Mouse (Mus musculus): Measurements from ENCODE around the gene Mboat2. TPM values are rescaled to one million over a fixed set of nuclear protein-coding genes. Genes with fewer than 3 reads are reported as not detected.

Gene Mboat2
- total and polyA plus RNA-seq, 3 experiments, result 0.39 to 4.0 (median 0.76) TPM

DNA sequence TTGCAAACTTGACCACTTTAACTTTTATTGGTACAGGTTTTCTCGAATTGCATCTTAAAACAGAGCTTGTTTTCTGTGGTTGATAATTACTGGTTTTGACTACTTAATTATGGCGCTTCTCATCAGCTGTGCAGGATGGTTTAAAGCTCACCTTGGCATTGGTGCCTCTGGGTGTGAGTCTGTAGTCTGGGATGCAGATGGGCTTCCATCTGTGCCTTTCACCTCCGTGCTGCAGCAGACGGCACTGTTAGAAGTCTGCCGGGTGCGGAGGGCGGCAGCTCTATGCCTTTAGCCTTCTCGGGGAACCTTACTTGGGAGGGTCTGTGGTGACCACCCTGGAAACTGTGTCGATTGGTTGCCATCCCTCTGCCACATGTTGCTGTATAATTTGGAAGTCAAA, 29.8 kb downstream of the Mboat2 start:
- no peaks in the 10 kb centered on the region for H3K79me2 ChIP-seq (replicated peaks; ENCODE audit: control insufficient read depth, extremely low read depth, insufficient read depth, poor library complexity, severe bottlenecking)
- dilution Hi-C loops (cut with MboI; ENCODE audit: extremely low pct_ligation_motif_present, extremely low pct_unique_long_range_greater_than_20kb, low sequenced_read_pairs) (no loop called here), in situ Hi-C loops (cut with MboI; ENCODE audit: low pct_ligation_motif_present, low pct_unique_long_range_greater_than_20kb, low sequenced_read_pairs) (no loop called here)
- H3K9me3 ChIP-seq (replicated peaks; ENCODE audit: low read length), result no peaks in the 10 kb centered on the region
- H3K9ac ChIP-seq (ENCODE audit: insufficient read depth, low read depth), result no peak overlapping the region
- H3K27ac ChIP-seq (ENCODE audit: insufficient read depth, low read depth), result no peak overlapping the region
- TF ChIP-seq USF1 (IDR thresholded peaks at IDR 0.05; ENCODE audit: low read depth, low read length) (no peak), CHD1 (IDR thresholded peaks at IDR 0.05; ENCODE audit: low read depth, low read length) (no peak)
- no peak overlapping the region for H3K4me3 ChIP-seq (replicated peaks in 1 of 3; ENCODE audit: low read depth in 2 of 3, low read length in 2 of 3, poor library complexity in 1 of 3)
- H3K27me3 ChIP-seq (replicated peaks), result no peaks in the 10 kb centered on the region
- no peaks in the 10 kb centered on the region for H3K4me1 ChIP-seq (ENCODE audit: control insufficient read depth in 1 of 2, insufficient read depth in 2 of 2)
- H3K36me3 ChIP-seq (replicated peaks in 1 of 2; ENCODE audit: control insufficient read depth in 1 of 2, insufficient read depth in 1 of 2, low read length in 1 of 2), result no peaks in the 10 kb centered on the region
- DNase-seq (ENCODE audit: extremely low read depth), result no peak
- no peak overlapping the region for H3K4me2 ChIP-seq (ENCODE audit: insufficient read depth, low read depth, poor library complexity, severe bottlenecking)

GRCm38 (mm10) chr12:24863762-24864161, 33.1 kb downstream of the Mboat2 start:
- TF ChIP-seq CHD1 (IDR thresholded peaks at IDR 0.05; ENCODE audit: low read depth, low read length) (no peak), GABPA (IDR thresholded peaks at IDR 0.05; ENCODE audit: insufficient replicate concordance, low read depth, low read length) (no peak), JUN (IDR thresholded peaks at IDR 0.05; ENCODE audit: insufficient read depth, low read depth, low read length) (no peak), ZKSCAN1 (IDR thresholded peaks at IDR 0.05; ENCODE audit: borderline replicate concordance, low read depth, low read length) (no peak), PAX5 (IDR thresholded peaks at IDR 0.05; ENCODE audit: low read length) (no peak), POLR2A (IDR thresholded peaks at IDR 0.05; ENCODE audit: low read depth, low read length) (no peak), MAZ (IDR thresholded peaks at IDR 0.05; ENCODE audit: low read depth, low read length) (no peak)
- Histone ChIP-seq H3K4me3 (replicated peaks in 1 of 3; ENCODE audit: low read depth in 2 of 3, low read length in 2 of 3, poor library complexity in 1 of 3) (no peak overlapping the region), H3K36me3 (replicated peaks in 1 of 2; ENCODE audit: control insufficient read depth in 1 of 2, insufficient read depth in 1 of 2, low read length in 1 of 2) (no peaks in the 10 kb centered on the region), H3K27ac (ENCODE audit: insufficient read depth, low read depth) (no peak overlapping the region), H3K4me2 (ENCODE audit: insufficient read depth, low read depth, poor library complexity, severe bottlenecking) (no peak overlapping the region), H3K9ac (ENCODE audit: insufficient read depth, low read depth) (no peak overlapping the region), H3K79me2 (replicated peaks; ENCODE audit: control insufficient read depth, extremely low read depth, insufficient read depth, poor library complexity, severe bottlenecking) (no peaks in the 10 kb centered on the region), H3K4me1 (ENCODE audit: control insufficient read depth in 1 of 2, insufficient read depth in 2 of 2) (peaks cover 0 to 12% of the 10 kb centered on the region in 2 experiments; a peak in 2 of 4 replicates), H3K9me3 (replicated peaks; ENCODE audit: low read length) (no peaks in the 10 kb centered on the region), H3K27me3 (replicated peaks) (no peaks in the 10 kb centered on the region)
- dilution Hi-C loops (cut with MboI; ENCODE audit: extremely low pct_ligation_motif_present, extremely low pct_unique_long_range_greater_than_20kb, low sequenced_read_pairs) (no loop called here), in situ Hi-C loops (cut with MboI; ENCODE audit: low pct_ligation_motif_present, low pct_unique_long_range_greater_than_20kb, low sequenced_read_pairs) (no loop called here)
- no peak for DNase-seq (ENCODE audit: extremely low read depth)

- DNase-seq (ENCODE audit: extremely low read depth), result peak; percentile 44
- no peaks in the 10 kb centered on the region for H3K79me2 ChIP-seq (replicated peaks; ENCODE audit: control insufficient read depth, extremely low read depth, insufficient read depth, poor library complexity, severe bottlenecking)
- peaks cover 0 to 17% of the 10 kb centered on the region in 2 experiments; a peak in 2 of 4 replicates for H3K4me1 ChIP-seq (ENCODE audit: control insufficient read depth in 1 of 2, insufficient read depth in 2 of 2)
- TF ChIP-seq JUND (conservative IDR thresholded peaks at IDR 0.05; ENCODE audit: low read depth, low read length) (no peak), TCF12 (IDR thresholded peaks at IDR 0.05; ENCODE audit: low read depth, low read length) (no peak), HCFC1 (IDR thresholded peaks at IDR 0.05; ENCODE audit: low read depth, low read length) (no peak), EP300 (IDR thresholded peaks at IDR 0.05; ENCODE audit: low read length) (no peak), USF2 (conservative IDR thresholded peaks at IDR 0.05; ENCODE audit: low read depth, low read length) (no peak), CTCF (conservative IDR thresholded peaks at IDR 0.05 in 1 of 2, IDR thresholded peaks at IDR 0.05 in 1 of 2; ENCODE audit: low read depth in 2 of 2, low read length in 2 of 2) (no peak), PAX5 (IDR thresholded peaks at IDR 0.05; ENCODE audit: low read length) (no peak)
- dilution Hi-C loops (cut with MboI; ENCODE audit: extremely low pct_ligation_motif_present, extremely low pct_unique_long_range_greater_than_20kb, low sequenced_read_pairs), result no loop called here
- H3K27me3 ChIP-seq (replicated peaks), result no peaks in the 10 kb centered on the region
- H3K9me3 ChIP-seq (replicated peaks; ENCODE audit: low read length), result no peaks in the 10 kb centered on the region
- no peaks in the 10 kb centered on the region for H3K36me3 ChIP-seq (replicated peaks in 1 of 2; ENCODE audit: control insufficient read depth in 1 of 2, insufficient read depth in 1 of 2, low read length in 1 of 2)
- no peak overlapping the region for H3K4me2 ChIP-seq (ENCODE audit: insufficient read depth, low read depth, poor library complexity, severe bottlenecking)
- in situ Hi-C loops (cut with MboI; ENCODE audit: low pct_ligation_motif_present, low pct_unique_long_range_greater_than_20kb, low sequenced_read_pairs), result no loop called here
- no peak overlapping the region for H3K9ac ChIP-seq (ENCODE audit: insufficient read depth, low read depth)
- no peak overlapping the region for H3K4me3 ChIP-seq (replicated peaks in 1 of 3; ENCODE audit: low read depth in 2 of 3, low read length in 2 of 3, poor library complexity in 1 of 3)
- no peak overlapping the region for H3K27ac ChIP-seq (ENCODE audit: insufficient read depth, low read depth)
Observed at GRCm38 (mm10) chr12:24866645-24867044, 36.0 kb downstream of the Mboat2 start.

All from CH12.LX (cell line).